Mouse (Mus musculus): ENCODE results near the gene Rbks. TPM values are rescaled to one million over a fixed set of nuclear protein-coding genes. Genes with fewer than 3 reads are reported as not detected.

Rbks gene
- polyA plus RNA-seq, 1 experiment from 2014 or later: 3.0 TPM

DNA sequence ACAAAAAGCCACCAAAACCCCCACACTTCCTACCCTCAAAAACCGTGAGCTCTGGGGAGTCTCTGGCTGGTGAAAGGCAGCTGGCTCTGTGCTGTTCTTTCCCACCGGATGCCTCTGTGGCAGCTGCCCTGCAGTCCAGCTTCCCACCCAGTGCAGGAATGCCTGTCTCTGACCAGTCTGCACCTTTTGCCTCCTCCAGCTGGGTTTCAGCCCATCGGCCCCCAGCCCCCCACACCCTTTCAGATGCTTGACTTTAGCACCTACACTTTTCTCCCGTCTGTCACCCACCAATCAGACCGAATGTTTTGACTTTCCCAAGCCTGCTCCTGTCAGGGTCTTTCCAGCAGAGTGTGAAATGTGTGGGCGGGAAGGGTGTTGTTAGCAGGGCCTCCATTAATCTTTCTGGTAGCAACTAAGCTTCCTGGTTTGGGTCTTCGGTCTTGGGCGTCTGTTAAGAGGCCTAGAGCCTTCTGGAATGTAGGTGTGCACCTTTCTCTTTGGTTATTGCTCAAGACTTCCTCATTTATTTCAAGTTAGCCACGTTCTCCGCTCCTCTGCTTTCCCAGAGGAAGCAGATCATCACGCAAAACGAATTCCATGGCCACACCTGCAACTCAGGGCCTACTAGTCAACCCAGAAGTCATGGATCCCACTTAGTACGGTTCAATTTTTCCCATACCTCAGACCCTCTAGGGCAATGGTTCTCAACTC, 86.9 kb downstream of the Rbks start:
- Histone ChIP-seq H3K36me3 (no peaks in the 10 kb centered on the region), H3K4me1 (replicated peaks) (peaks cover 19% of the 10 kb centered on the region), H3K27ac (replicated peaks) (no peak overlapping the region), H3K9me3 (no peaks in the 10 kb centered on the region), H3K4me2 (no peak overlapping the region), H3K27me3 (no peaks in the 10 kb centered on the region), H3K4me3 (no peak overlapping the region), H3K9ac (no peak overlapping the region)
- ATAC-seq (ENCODE audit: low FRiP score, low read depth): no peak
- 83% methylated on average over 13 of the region's 13 CpGs for WGBS

DNA sequence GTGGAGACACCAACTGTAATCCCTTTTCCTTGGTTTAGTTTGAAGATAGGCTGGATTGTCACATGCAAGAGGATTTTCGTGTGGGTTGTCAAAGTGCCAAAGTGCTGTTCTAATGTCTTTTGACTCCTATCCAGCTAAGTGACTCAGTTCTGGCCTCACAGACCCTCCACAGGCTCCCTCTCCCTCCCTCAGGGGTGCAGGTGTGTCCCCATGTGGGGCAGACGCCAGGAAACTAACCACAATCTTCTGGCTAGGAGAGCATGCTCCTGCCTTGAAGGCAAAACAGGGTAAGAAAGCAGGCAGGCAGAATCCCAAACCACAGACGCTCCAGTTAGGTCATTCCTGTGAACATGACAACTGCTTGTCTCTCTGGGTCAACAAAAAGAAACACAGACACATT, 91.3 kb downstream of the Rbks start:
- WGBS: 60% methylated on average over 3 of the region's 3 CpGs
- no peaks in the 10 kb centered on the region for H3K36me3 ChIP-seq
- H3K4me3 ChIP-seq: no peak overlapping the region
- H3K27ac ChIP-seq (replicated peaks): no peak overlapping the region
- no peak for ATAC-seq (ENCODE audit: low FRiP score, low read depth)
- no peaks in the 10 kb centered on the region for H3K4me1 ChIP-seq (replicated peaks)
- no peaks in the 10 kb centered on the region for H3K27me3 ChIP-seq
- H3K4me2 ChIP-seq: no peak overlapping the region
- H3K9ac ChIP-seq: no peak overlapping the region
- H3K9me3 ChIP-seq: no peaks in the 10 kb centered on the region

DNA sequence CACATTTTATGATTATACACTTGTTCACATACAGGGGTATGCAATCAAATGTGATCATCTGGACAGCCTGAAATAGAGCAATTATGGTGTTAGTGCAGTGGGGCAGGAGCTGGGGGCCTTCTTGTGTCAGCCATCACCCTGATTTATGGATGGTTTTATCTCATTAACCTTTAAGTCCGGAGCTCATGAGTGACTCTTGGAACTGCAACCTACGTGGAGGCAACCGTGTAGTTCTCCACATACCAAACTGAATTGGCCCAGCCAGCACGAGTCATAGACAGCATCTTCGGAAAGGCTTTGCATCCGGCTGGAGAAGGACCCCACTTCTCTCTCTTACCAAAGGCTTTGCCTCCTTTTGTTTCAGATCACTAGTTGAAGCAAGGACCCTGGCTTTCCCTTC, 93.7 kb downstream of the Rbks start:
- no peak for ATAC-seq (ENCODE audit: low FRiP score, low read depth)
- Histone ChIP-seq H3K27me3 (no peaks in the 10 kb centered on the region), H3K27ac (replicated peaks) (no peak overlapping the region), H3K4me2 (no peak overlapping the region), H3K36me3 (no peaks in the 10 kb centered on the region), H3K4me3 (no peak overlapping the region), H3K9ac (no peak overlapping the region), H3K9me3 (no peaks in the 10 kb centered on the region), H3K4me1 (replicated peaks) (no peaks in the 10 kb centered on the region)
- WGBS: 91% methylated on average over 6 of the region's 6 CpGs

DNA sequence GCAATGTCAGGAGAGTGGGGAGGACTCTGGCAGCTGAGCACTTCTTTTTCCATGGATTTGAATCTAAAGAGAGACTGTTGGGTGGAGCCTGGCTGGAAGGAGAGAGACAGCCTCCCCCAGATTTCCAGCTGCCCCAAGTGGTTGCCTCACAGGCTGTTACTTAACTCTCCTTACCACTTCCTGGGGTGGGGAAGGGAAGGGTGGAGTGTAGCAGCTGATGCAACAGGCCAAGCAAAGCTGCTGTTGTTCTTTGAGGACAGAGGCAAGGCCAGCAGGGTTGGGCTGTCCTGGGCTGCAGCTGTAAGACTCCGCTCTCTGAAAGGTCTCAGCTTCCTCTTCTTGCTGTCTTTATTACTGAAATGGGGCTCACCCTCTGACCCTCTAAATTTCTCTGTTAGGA, 95.0 kb downstream of the Rbks start:
- H3K4me2 ChIP-seq: no peak overlapping the region
- H3K4me3 ChIP-seq: no peak overlapping the region
- no peaks in the 10 kb centered on the region for H3K9me3 ChIP-seq
- no peak for ATAC-seq (ENCODE audit: low FRiP score, low read depth)
- WGBS: 86% methylated on average over 1 of the region's 1 CpGs
- H3K9ac ChIP-seq: no peak overlapping the region
- no peaks in the 10 kb centered on the region for H3K4me1 ChIP-seq (replicated peaks)
- H3K27ac ChIP-seq (replicated peaks): no peak overlapping the region
- H3K27me3 ChIP-seq: no peaks in the 10 kb centered on the region
- no peaks in the 10 kb centered on the region for H3K36me3 ChIP-seq

DNA sequence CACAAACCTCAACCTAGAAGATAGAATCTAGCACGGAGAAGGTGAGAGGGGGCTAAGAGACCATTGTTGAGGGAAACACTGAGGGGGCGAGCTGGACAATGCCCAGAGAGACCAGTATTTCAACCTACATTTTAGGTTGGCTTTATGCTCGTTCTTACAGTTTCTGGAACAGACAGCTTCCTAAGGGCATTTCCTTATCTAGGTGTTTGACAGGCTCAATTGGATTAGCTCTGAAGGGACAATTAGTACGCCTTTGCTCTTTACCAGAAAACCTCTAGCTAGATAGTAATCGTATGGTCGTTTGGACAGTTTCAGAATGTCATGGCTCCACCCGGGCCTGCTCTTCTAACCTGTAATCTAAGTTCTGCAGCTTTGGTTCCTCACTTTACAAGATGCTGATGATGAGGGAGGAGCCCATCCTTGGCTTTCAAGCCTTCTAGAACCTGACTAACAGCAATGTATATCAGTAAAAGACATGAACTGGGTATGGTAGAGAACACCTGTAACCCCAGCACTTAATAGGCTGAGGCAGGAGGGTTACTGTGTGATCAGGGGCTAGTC, 96.2 kb downstream of the Rbks start:
- 85% methylated on average over 7 of the region's 7 CpGs for WGBS
- Histone ChIP-seq H3K36me3 (no peaks in the 10 kb centered on the region), H3K27me3 (no peaks in the 10 kb centered on the region), H3K4me1 (replicated peaks) (peaks cover 9% of the 10 kb centered on the region), H3K27ac (replicated peaks) (no peak overlapping the region), H3K9me3 (no peaks in the 10 kb centered on the region), H3K4me3 (no peak overlapping the region), H3K4me2 (no peak overlapping the region), H3K9ac (no peak overlapping the region)
- ATAC-seq (ENCODE audit: low FRiP score, low read depth): no peak

DNA sequence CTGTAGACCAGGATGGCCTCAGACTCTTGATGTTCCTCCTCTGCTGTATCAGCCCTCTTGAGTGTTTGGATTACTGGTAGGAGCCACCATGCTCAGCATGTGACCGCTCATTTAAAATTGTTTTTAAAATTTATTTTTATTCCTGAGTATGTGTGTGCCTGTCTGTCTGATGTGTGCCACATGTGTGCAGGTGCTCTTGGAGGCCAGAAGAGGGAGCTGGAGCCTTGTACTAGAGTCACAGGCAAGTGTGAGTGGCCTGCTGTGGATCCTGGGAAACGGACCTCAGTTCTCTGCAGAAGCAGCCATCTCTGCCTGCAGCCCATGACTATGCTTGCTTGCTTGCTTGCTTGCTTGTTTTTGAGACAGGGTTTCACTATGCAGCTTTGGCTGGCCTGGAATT, 98.3 kb downstream of the Rbks start:
- no peak overlapping the region for H3K9ac ChIP-seq
- H3K27me3 ChIP-seq: no peaks in the 10 kb centered on the region; the same call in 1 of the 2 replicates
- no peak for ATAC-seq (ENCODE audit: low FRiP score, low read depth)
- H3K9me3 ChIP-seq: no peaks in the 10 kb centered on the region
- peaks cover 9% of the 10 kb centered on the region for H3K4me1 ChIP-seq (replicated peaks)
- WGBS: 79% methylated on average over 2 of the region's 2 CpGs
- no peak overlapping the region for H3K4me3 ChIP-seq
- no peak overlapping the region for H3K4me2 ChIP-seq
- H3K27ac ChIP-seq (replicated peaks): no peak overlapping the region
- H3K36me3 ChIP-seq: no peaks in the 10 kb centered on the region

DNA sequence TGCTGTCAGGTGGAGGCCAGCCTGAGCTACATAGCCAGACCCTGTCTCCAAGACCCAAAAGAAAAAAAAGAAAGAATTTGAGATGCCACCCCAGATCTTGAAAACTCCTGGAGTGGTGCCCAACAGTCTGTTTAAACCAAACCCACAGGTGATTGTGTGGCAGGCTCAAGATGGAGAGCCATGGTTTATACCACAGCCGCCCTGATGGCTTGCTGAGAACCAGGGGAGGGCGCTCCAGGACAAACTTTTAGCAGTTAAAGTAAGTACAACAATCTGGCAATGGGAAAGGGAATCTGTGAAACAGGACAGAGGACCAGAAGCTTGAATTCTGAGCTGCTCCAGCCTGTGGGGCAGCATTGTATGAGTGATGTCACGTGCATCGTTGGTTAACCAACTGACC, 98.8 kb downstream of the Rbks start:
- Histone ChIP-seq H3K27me3 (no peaks in the 10 kb centered on the region; the same call in 1 of the 2 replicates), H3K4me1 (replicated peaks) (peaks cover 9% of the 10 kb centered on the region), H3K4me3 (no peak overlapping the region), H3K27ac (replicated peaks) (no peak overlapping the region), H3K9me3 (no peaks in the 10 kb centered on the region), H3K9ac (no peak overlapping the region), H3K36me3 (no peaks in the 10 kb centered on the region), H3K4me2 (no peak overlapping the region)
- 57% methylated on average over 4 of the region's 4 CpGs for WGBS
- ATAC-seq (ENCODE audit: low FRiP score, low read depth): no peak

DNA sequence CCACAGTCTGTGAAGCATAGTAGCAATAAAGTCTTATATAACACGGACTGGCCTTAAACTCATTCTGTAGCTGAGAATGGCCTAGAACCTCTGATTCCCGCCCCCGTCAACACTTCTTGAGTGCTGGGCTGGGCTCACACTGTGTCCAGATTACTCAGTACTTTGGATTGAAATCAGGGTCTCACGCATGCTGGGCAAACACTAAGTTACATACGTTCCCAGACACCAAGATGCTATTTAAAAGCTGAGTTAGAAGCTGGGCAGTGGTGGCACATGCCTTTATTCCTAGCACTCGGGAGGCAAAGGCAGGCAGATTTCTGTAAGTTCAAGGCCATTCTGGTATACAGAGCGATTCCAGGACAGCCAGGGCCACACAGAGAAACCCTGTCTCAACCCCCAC, 99.3 kb downstream of the Rbks start:
- H3K4me1 ChIP-seq (replicated peaks): peaks cover 9% of the 10 kb centered on the region
- no peaks in the 10 kb centered on the region for H3K36me3 ChIP-seq
- no peak overlapping the region for H3K4me2 ChIP-seq
- ATAC-seq (ENCODE audit: low FRiP score, low read depth): no peak
- WGBS: 86% methylated on average over 7 of the region's 7 CpGs
- H3K27me3 ChIP-seq: no peaks in the 10 kb centered on the region; the same call in 1 of the 2 replicates
- H3K4me3 ChIP-seq: no peak overlapping the region
- no peak overlapping the region for H3K9ac ChIP-seq
- no peak overlapping the region for H3K27ac ChIP-seq (replicated peaks)
- H3K9me3 ChIP-seq: no peaks in the 10 kb centered on the region

DNA sequence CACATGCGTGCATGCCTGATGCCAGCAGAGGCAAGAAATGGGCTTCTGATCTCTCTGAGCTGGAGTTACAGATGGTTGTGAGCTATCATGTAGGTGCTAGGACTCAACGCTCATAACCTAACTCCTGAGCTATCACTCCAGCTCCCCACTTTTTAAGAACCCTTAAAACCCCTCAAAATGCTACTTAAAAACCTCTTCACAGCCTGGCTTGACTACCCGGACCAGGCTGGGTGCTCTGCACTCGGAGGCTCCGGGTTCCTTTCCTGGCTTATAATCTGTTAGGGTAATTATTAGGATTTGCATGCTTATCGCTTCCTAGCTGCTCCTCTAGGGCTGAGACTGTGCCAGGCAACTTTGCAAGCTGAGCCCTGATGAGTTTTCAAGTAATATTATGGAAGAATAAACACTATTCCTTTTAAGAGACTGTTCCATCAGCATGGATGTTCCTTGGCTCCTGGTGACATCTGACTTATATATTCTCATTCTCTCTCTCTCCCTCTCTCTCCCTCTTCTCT, 99.9 kb downstream of the Rbks start:
- Histone ChIP-seq H3K4me3 (no peak overlapping the region; the same call in 1 of the 2 replicates), H3K4me2 (peak overlapping the region; percentile 66), H3K36me3 (no peaks in the 10 kb centered on the region), H3K4me1 (replicated peaks) (peaks cover 9% of the 10 kb centered on the region), H3K9me3 (no peaks in the 10 kb centered on the region), H3K27me3 (no peaks in the 10 kb centered on the region; the same call in 1 of the 2 replicates), H3K9ac (no peak overlapping the region), H3K27ac (replicated peaks) (no peak overlapping the region)
- no peak for ATAC-seq (ENCODE audit: low FRiP score, low read depth)
- WGBS: 74% methylated on average over 6 of the region's 6 CpGs

DNA sequence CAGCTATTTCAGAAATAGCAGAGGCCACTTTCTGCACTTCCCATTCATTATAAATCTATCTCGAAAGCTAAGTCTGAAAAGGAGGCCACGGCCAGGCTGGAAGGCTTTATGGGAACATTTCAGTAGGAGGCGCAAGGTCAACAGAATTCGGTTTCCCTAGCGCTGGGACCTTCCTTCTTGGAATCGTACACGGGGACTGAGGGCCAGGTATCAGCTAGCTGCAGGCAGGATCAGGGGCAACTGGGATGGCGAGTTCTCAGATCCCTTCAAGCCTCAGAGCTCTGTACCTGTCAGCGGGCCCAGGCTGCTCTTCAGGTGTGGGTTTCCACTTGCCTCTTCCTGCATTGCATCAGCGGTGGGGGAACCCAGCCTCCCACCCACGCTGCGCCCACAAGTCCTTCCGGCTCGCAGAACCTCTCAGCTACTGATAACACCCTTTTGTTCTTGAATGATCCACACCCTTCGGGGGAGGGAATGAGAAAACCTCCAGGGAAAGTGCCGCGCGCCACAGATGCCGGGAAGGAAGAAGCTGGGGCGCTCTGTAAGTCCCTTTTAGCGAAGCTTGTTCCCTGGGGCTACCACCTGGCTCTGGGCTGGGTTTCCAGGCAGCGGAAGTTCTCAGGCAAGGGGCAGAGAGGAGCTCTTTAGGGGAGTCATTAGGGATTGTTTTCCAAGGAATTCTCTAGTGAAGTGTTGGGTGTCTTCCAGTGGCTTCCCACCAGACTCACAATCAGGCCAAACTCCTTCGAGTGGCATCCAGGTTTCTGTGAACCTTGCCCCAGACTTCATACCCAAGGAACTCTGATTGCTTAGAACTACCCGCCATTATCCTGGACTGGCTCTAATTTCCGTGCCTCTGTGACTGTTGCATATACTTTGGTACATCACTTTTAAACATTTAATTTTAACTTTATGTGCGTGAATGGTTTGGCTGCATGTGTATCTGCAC, 100.7 kb downstream of the Rbks start, which contains the start of gene Mrpl33:
Mrpl33 (plus strand) TSS at position 455 of the 949 bp plus-strand sequence.
- WGBS: 8% methylated on average over 26 of the region's 26 CpGs
- Histone ChIP-seq H3K27me3 (no peaks in the 10 kb centered on the region; the same call in 1 of the 2 replicates), H3K36me3 (no peaks in the 10 kb centered on the region), H3K9me3 (no peaks in the 10 kb centered on the region), H3K4me1 (replicated peaks) (peaks cover 9% of the 10 kb centered on the region), H3K27ac (replicated peaks) (no peak within 1 kb of the TSS), H3K4me2 (peak within 1 kb of the TSS; percentile 66), H3K4me3 (peak within 1 kb of the TSS; percentile 34), H3K9ac (peak within 1 kb of the TSS; percentile 39)
- no peak; the same call in 1 of the 2 replicates for ATAC-seq (ENCODE audit: low FRiP score, low read depth)

DNA sequence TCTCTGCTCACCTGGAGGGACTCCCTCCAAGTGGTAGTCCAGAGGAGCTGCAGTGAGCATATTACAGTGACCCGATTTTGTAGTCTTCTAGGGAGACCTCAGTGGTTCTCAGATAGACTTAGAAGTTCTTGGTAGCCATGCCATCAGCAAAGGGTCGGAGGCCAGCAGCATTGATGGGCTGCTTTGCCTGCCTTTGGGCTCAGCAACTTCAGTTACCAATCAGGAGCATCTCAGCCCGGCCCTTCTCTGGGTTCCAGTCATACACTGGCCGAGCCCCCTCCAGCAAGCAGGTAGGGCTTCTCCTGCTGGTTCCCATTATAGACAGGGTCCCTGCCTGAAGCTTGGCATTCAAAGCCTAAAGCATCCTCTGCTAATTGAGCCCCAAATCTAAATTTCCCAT, 101.6 kb downstream of the Rbks start:
- H3K27me3 ChIP-seq: no peaks in the 10 kb centered on the region; the same call in 1 of the 2 replicates
- ATAC-seq (ENCODE audit: low FRiP score, low read depth): no peak
- no peaks in the 10 kb centered on the region for H3K36me3 ChIP-seq
- H3K9me3 ChIP-seq: no peaks in the 10 kb centered on the region
- peak overlapping the region; percentile 66 for H3K4me2 ChIP-seq
- no peak overlapping the region for H3K4me3 ChIP-seq
- H3K9ac ChIP-seq: no peak overlapping the region
- 56% methylated on average over 4 of the region's 4 CpGs for WGBS
- peaks cover 9% of the 10 kb centered on the region for H3K4me1 ChIP-seq (replicated peaks)
- H3K27ac ChIP-seq (replicated peaks): no peak overlapping the region

DNA sequence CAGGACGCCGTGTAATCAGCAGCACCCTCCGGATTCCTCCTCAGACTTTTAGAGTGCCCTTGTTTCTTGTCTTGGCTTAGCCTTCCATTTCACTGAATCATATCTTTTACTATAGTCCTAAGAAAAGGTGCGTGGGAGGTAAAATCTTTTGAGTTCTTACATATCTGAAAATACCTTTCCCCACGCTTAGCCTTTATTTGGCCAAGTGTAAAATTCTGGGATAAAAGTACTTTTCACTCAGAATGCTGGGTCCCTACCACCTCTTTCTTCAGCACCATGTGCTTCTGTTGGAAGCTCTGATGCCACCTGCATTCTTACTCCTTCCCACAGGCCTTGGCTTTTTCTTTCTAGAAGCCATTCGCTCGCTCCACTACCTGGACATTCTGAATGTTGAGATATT, 106.3 kb downstream of the Rbks start:
- Histone ChIP-seq H3K27ac (replicated peaks) (no peak overlapping the region), H3K4me2 (no peak overlapping the region), H3K9me3 (no peaks in the 10 kb centered on the region), H3K36me3 (no peaks in the 10 kb centered on the region), H3K9ac (no peak overlapping the region), H3K4me1 (replicated peaks) (0 out of 2 replicates have a peak, but pooled peaks cover 5% of the 10 kb centered on the region), H3K4me3 (no peak overlapping the region), H3K27me3 (no peaks in the 10 kb centered on the region; the same call in 1 of the 2 replicates)
- 91% methylated on average over 7 of the region's 7 CpGs for WGBS
- no peak for ATAC-seq (ENCODE audit: low FRiP score, low read depth)
